Mouse (Mus musculus) urinary bladder, postnatal 25 days (tissue): ENCODE results near the gene Cdc26.

ENCODE experiments used
- DNase-seq: peaks from one replicate; pipeline ENCODE4 v3.0.0; 2022; ENCODE audit warnings: low spot score

Gene Cdc26

GRCm38 (mm10) chr4:62408601-62409282 lies at the start of gene Cdc26, which contains the start of gene Prpf4:
Gene Cdc26 (minus strand): TSS chr4:62408642.
Gene Prpf4 (plus strand): TSS chr4:62408797.
- peak; percentile 88 for DNase-seq

- peak; percentile 23 for DNase-seq
Observed at GRCm38 (mm10) chr4:62454995-62455394, 46.6 kb upstream of the Cdc26 start.

GRCm38 (mm10) chr4:62440986-62441385 lies 32.5 kb upstream of the Cdc26 start:
- DNase-seq: no peak

GRCm38 (mm10) chr4:62440544-62440943 lies 32.1 kb upstream of the Cdc26 start:
- no peak for DNase-seq

- no peak for DNase-seq
Observed at GRCm38 (mm10) chr4:62439793-62440192, 31.4 kb upstream of the Cdc26 start.

GRCm38 (mm10) chr4:62437871-62438270 lies 29.4 kb upstream of the Cdc26 start:
- DNase-seq: no peak

GRCm38 (mm10) chr4:62437256-62437778 lies 28.9 kb upstream of the Cdc26 start:
- DNase-seq: no peak

GRCm38 (mm10) chr4:62435081-62435480 lies 26.6 kb upstream of the Cdc26 start, which contains the start of gene Rnf183:
Gene Rnf183 (minus strand): TSS chr4:62435252.
- no peak for DNase-seq

- no peak for DNase-seq
Observed at GRCm38 (mm10) chr4:62433939-62434870, 25.8 kb upstream of the Cdc26 start.

GRCm38 (mm10) chr4:62431522-62431921 lies 23.1 kb upstream of the Cdc26 start:
- DNase-seq: no peak

GRCm38 (mm10) chr4:62430678-62431077 lies 22.2 kb upstream of the Cdc26 start:
- DNase-seq: no peak

- no peak for DNase-seq
Observed at GRCm38 (mm10) chr4:62429616-62430015, 21.2 kb upstream of the Cdc26 start.

GRCm38 (mm10) chr4:62427978-62428758 lies 19.7 kb upstream of the Cdc26 start:
- no peak for DNase-seq

- DNase-seq: no peak
Observed at GRCm38 (mm10) chr4:62425891-62426290, 17.4 kb upstream of the Cdc26 start.

- DNase-seq: no peak
Observed at GRCm38 (mm10) chr4:62419091-62419490, 10.6 kb upstream of the Cdc26 start.

GRCm38 (mm10) chr4:62418448-62418847 lies 10.0 kb upstream of the Cdc26 start:
- no peak for DNase-seq

GRCm38 (mm10) chr4:62411606-62412005 lies 3.2 kb upstream of the Cdc26 start:
- no peak for DNase-seq

GRCm38 (mm10) chr4:62410325-62410724 lies 1.9 kb upstream of the Cdc26 start:
- no peak for DNase-seq

GRCm38 (mm10) chr4:62409615-62410014 lies 1.2 kb upstream of the Cdc26 start:
- no peak for DNase-seq

GRCm38 (mm10) chr4:62407730-62408582 lies 486 bp downstream of the Cdc26 start:
- peak; percentile 44 for DNase-seq

- no peak for DNase-seq
Observed at GRCm38 (mm10) chr4:62406133-62406532, 2.3 kb downstream of the Cdc26 start.
